Mouse (Mus musculus): ENCODE results near the gene Itpr3. TPM values are rescaled to one million over a fixed set of nuclear protein-coding genes. Genes with fewer than 3 reads are reported as not detected.

Gene Itpr3
- polyA plus RNA-seq, 1 experiment = 1.2 TPM

GRCm38 (mm10) chr17:27150871-27151270 is 93.8 kb downstream of the Itpr3 start:
- H3K4me3 ChIP-seq (ENCODE audit: insufficient read depth, low read depth, low read length) = no peak overlapping the region
- H3K4me1 ChIP-seq (ENCODE audit: control insufficient read depth, insufficient read depth, insufficient read length, low read length) = peaks cover 13% of the 10 kb centered on the region
- H3K27ac ChIP-seq (replicated peaks; ENCODE audit: low read depth, low read length) = no peak overlapping the region

GRCm38 (mm10) chr17:27151411-27151810 is 94.3 kb downstream of the Itpr3 start:
- Histone ChIP-seq H3K4me3 (ENCODE audit: insufficient read depth, low read depth, low read length) (no peak overlapping the region), H3K4me1 (ENCODE audit: control insufficient read depth, insufficient read depth, insufficient read length, low read length) (peaks cover 13% of the 10 kb centered on the region), H3K27ac (replicated peaks; ENCODE audit: low read depth, low read length) (no peak overlapping the region)

DNA sequence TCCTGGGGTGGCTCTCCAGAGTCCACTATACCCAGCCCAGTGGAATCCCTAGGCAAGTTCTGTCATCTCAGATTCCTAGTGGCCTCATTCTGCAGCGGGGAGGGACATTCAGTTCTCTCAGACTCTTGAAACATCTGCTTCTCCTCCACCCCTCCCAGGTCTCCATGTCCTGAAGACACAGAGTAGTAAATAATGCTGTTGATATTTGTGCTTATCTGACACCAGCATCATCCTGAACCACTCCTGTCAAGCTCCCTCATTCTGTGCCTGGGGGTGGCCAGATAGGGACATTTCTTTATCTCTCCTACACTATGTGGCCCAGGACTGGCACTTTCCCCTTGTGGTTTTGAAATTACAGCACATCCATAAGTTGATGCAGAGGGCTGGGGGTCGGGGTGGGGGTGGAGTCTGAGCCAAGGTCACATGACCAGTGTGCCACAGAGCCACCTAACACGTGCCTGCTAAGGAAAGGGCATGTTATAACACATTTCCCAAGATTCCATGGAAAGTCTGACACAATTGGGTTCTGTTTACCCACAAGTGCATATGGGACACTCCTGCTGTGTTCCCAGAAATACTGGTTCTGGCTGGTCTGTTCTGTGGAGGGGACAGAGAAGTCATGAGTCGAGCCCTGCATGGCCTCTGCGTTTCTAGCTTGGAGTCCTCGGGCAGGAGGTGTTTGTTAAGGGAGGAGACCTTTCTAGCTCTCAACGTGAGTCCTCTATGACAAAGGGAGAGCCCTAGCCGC is 96.0 kb downstream of the Itpr3 start:
- Histone ChIP-seq H3K4me1 (ENCODE audit: control insufficient read depth, insufficient read depth, insufficient read length, low read length) (peaks cover 13% of the 10 kb centered on the region), H3K27ac (replicated peaks; ENCODE audit: low read depth, low read length) (peak overlapping the region; percentile 75), H3K4me3 (ENCODE audit: insufficient read depth, low read depth, low read length) (no peak overlapping the region)

DNA sequence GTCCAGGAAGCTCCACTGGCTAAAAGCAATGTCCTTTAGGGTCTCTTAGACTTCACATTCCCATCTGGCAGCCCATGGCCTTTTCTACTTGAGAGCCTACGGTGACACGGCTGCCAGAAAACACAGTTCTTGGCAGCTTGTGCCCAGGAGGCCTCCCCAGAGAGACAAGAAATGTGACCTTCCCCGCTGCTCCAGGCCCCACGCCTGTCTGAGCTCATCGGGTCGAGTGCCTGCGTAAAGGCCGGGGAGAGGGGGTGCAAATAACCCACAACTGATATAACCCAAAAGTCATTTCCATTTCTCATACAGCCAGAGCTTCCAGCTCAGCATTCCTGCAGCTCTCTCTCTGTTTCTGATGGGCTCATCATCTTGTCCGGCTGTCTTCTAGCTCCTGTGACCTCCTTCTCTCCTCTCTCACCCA is 96.7 kb downstream of the Itpr3 start:
- H3K4me1 ChIP-seq (ENCODE audit: control insufficient read depth, insufficient read depth, insufficient read length, low read length) = peaks cover 13% of the 10 kb centered on the region
- peak overlapping the region; percentile 92 for H3K27ac ChIP-seq (replicated peaks; ENCODE audit: low read depth, low read length)
- no peak overlapping the region for H3K4me3 ChIP-seq (ENCODE audit: insufficient read depth, low read depth, low read length)

- Histone ChIP-seq H3K4me3 (ENCODE audit: insufficient read depth, low read depth, low read length) (no peak overlapping the region), H3K27ac (replicated peaks; ENCODE audit: low read depth, low read length) (peak overlapping the region; percentile 92), H3K4me1 (ENCODE audit: control insufficient read depth, insufficient read depth, insufficient read length, low read length) (peaks cover 13% of the 10 kb centered on the region)
These were observed 97.2 kb downstream of the Itpr3 start for GRCm38 (mm10) chr17:27154256-27154655.

DNA sequence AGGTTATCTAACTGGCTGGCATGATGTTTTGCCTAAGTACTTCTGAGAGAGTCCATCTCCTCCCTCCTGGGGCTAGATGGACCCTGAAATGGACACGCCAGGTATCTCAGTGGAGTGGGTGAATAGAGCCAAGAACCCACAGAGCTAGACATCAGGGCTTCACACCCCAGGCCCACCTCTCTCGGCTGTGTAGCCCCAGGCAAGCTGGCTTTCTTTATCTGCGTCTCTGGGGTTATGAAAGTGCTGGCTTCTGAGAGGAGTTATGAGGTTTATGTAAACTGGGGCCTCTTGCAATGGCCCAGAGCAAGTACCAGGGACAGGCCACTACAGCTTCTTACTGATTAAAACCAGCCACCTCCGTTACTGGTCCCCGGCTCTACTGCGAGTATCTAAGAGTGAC is 97.8 kb downstream of the Itpr3 start:
- peaks cover 13% of the 10 kb centered on the region for H3K4me1 ChIP-seq (ENCODE audit: control insufficient read depth, insufficient read depth, insufficient read length, low read length)
- H3K27ac ChIP-seq (replicated peaks; ENCODE audit: low read depth, low read length) = peak overlapping the region; percentile 75
- no peak overlapping the region for H3K4me3 ChIP-seq (ENCODE audit: insufficient read depth, low read depth, low read length)

DNA sequence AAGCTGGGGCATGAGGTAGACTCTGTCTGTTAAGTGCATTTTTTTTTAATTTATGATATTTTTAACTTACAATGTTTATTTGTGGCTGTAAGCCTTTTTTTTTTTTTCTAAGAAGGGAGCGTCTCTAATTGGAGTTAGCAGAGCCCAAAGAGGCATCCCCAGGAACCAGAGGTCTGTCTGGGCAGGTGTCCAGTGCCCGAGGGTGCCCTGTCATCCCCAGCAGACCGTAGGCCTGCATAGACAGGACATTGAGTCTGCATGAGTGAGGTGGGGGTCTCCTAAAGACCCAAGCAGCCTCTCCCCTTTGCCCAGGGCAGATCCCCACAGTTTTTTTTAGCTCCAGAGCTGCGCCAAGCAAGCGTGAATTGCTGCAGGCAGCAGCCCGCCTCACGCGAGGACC is 98.6 kb downstream of the Itpr3 start:
- Histone ChIP-seq H3K4me3 (ENCODE audit: insufficient read depth, low read depth, low read length) (no peak overlapping the region), H3K4me1 (ENCODE audit: control insufficient read depth, insufficient read depth, insufficient read length, low read length) (peaks cover 13% of the 10 kb centered on the region), H3K27ac (replicated peaks; ENCODE audit: low read depth, low read length) (no peak overlapping the region)

DNA sequence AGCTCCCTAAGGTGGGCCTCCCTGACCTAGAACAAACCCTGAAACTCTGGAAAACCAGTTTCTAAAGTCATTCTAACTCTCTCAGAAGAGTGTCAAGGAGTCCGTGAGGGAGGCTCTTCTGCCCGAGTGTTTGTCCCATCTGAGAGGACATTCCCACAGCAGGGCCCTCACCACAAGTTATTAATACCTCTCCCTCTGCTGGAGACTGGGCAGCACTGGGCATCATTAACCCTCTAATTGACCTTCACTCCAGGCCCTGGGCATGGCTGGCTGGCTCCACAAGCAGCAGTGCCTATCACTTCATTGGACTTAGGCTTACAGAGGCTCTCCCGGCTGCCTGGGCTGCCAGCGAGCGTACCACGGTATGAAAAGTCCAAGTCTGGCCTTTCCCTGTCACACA is 101.3 kb downstream of the Itpr3 start:
- Histone ChIP-seq H3K27ac (replicated peaks; ENCODE audit: low read depth, low read length) (0 out of 2 replicates have a peak overlapping the region, but pooled peaks have one; percentile 14), H3K4me1 (ENCODE audit: control insufficient read depth, insufficient read depth, insufficient read length, low read length) (peaks cover 15% of the 10 kb centered on the region), H3K4me3 (ENCODE audit: insufficient read depth, low read depth, low read length) (no peak overlapping the region)

- Histone ChIP-seq H3K4me3 (ENCODE audit: insufficient read depth, low read depth, low read length) (no peak overlapping the region), H3K4me1 (ENCODE audit: control insufficient read depth, insufficient read depth, insufficient read length, low read length) (peaks cover 10% of the 10 kb centered on the region), H3K27ac (replicated peaks; ENCODE audit: low read depth, low read length) (no peak overlapping the region)
These were observed 102.1 kb downstream of the Itpr3 start for GRCm38 (mm10) chr17:27159169-27159568.

DNA sequence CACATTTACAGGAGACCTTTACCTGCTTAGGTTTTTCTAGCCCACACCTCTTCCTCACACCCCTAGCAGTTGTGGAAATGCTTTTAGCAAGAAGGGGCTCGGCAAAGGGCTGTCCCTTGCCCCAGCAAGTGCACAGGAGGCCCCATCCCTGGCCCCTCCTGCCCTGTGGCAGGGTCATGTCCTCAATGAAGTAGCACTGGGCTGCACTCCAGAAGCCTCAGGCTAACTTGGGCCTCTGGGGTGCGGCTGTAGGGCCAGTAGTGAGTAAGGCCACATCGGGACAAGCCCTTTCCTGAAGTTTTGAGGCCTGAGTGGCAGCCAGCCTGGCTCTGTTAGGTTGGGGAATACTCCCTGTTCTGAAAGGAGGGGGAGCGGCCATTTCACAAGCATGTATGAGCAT is 103.8 kb downstream of the Itpr3 start:
- Histone ChIP-seq H3K27ac (replicated peaks; ENCODE audit: low read depth, low read length) (no peak overlapping the region; the same call in 1 of the 2 replicates), H3K4me1 (ENCODE audit: control insufficient read depth, insufficient read depth, insufficient read length, low read length) (peaks cover 3% of the 10 kb centered on the region), H3K4me3 (ENCODE audit: insufficient read depth, low read depth, low read length) (no peak overlapping the region)

DNA sequence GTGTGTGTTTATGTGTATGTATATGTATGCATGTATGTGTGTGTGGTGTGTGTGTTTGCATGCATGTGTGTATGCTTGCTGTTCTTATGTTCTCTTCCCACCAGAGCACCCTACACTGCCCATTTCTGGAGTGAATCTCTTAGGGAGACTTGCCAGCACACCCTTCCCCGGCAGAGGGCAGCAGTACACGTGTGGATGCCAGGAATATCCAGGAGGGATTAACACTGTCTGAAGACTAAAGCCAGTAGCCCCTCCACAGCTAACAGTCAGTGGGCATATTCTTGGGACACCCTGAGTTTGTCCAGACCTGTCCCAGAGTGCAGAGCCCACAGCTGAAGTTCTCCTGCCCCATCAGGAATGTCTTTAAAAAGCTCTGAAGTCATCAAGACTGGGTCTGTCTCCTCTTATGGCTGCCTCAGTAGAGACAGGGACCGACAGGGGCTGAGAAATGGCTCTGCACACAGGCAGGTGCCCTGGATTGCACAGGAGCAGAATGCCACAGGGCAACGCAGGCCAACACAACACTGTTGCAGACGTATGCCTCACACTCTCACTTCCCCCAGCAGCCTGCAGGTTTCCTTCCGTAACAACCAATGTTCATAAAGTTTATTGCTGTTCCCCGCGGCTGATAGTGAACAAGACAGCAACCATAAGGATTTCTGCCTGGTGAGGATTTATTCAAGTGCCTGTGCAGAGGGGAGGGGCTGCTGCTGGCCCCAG is 108.1 kb downstream of the Itpr3 start:
- Histone ChIP-seq H3K4me1 (ENCODE audit: control insufficient read depth, insufficient read depth, insufficient read length, low read length) (peaks cover 14% of the 10 kb centered on the region), H3K27ac (replicated peaks; ENCODE audit: low read depth, low read length) (no peak overlapping the region), H3K4me3 (ENCODE audit: insufficient read depth, low read depth, low read length) (no peak overlapping the region)

GRCm38 (mm10) chr17:27166901-27167300 is 109.8 kb downstream of the Itpr3 start:
- Histone ChIP-seq H3K27ac (replicated peaks; ENCODE audit: low read depth, low read length) (no peak overlapping the region), H3K4me3 (ENCODE audit: insufficient read depth, low read depth, low read length) (no peak overlapping the region), H3K4me1 (ENCODE audit: control insufficient read depth, insufficient read depth, insufficient read length, low read length) (peaks cover 15% of the 10 kb centered on the region)

GRCm38 (mm10) chr17:27167545-27167944 is 110.4 kb downstream of the Itpr3 start, which contains the start of gene Ip6k3:
Ip6k3 (minus strand) TSS chr17:27167795.
- Histone ChIP-seq H3K4me3 (ENCODE audit: insufficient read depth, low read depth, low read length) (no peak within 1 kb of the TSS; the same call in 1 of the 2 replicates), H3K4me1 (ENCODE audit: control insufficient read depth, insufficient read depth, insufficient read length, low read length) (peaks cover 15% of the 10 kb centered on the region), H3K27ac (replicated peaks; ENCODE audit: low read depth, low read length) (no peak within 1 kb of the TSS)

DNA sequence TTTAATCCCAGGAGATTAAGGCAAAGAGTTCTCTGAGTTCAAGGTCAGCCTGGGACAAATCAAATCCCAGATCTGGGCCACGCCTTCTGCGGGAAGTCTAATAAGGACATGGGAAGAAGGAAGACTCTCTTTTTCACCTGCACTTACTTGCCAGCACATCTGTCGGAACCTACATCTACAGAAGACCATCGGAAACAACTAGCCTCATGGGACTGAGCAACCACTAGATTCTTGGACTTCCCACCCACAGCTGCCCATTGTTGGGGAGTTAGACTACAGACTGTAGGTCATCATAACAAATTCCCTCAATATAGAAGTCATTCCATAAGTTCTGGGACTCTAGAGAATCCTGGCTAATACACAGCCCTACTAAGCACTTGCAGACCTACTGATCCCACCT is 111.5 kb downstream of the Itpr3 start:
- Histone ChIP-seq H3K4me1 (ENCODE audit: control insufficient read depth, insufficient read depth, insufficient read length, low read length) (peaks cover 15% of the 10 kb centered on the region), H3K4me3 (ENCODE audit: insufficient read depth, low read depth, low read length) (no peak overlapping the region), H3K27ac (replicated peaks; ENCODE audit: low read depth, low read length) (no peak overlapping the region)

GRCm38 (mm10) chr17:27169952-27170695 is 113.0 kb downstream of the Itpr3 start:
- Histone ChIP-seq H3K4me3 (ENCODE audit: insufficient read depth, low read depth, low read length) (no peak overlapping the region), H3K4me1 (ENCODE audit: control insufficient read depth, insufficient read depth, insufficient read length, low read length) (peaks cover 15% of the 10 kb centered on the region), H3K27ac (replicated peaks; ENCODE audit: low read depth, low read length) (peak overlapping the region; percentile 60)
